Mouse (Mus musculus): ENCODE results near the gene Dzip1l. TPM values are rescaled to one million over a fixed set of nuclear protein-coding genes. Genes with fewer than 3 reads are reported as not detected.

Dzip1l gene
- polyA plus RNA-seq, 1 experiment from 2014 or later: 26.7 TPM

GRCm38 (mm10) chr9:99699752-99700389 is 70.6 kb downstream of the Dzip1l start:
- Histone ChIP-seq H3K27ac (no peak overlapping the region), H3K36me3 (no peaks in the 10 kb centered on the region), H3K4me2 (no peak overlapping the region), H3K9me3 (replicated peaks) (no peaks in the 10 kb centered on the region), H3K27me3 (no peaks in the 10 kb centered on the region), H3K4me1 (no peaks in the 10 kb centered on the region), H3K9ac (no peak overlapping the region), H3K4me3 (replicated peaks) (no peak overlapping the region)
- WGBS: 78% methylated on average over 2 of the region's 2 CpGs
- no peak for ATAC-seq (replicated peaks; ENCODE audit: low FRiP score)

GRCm38 (mm10) chr9:99701187-99701586 is 71.9 kb downstream of the Dzip1l start:
- Histone ChIP-seq H3K27ac (no peak overlapping the region), H3K36me3 (no peaks in the 10 kb centered on the region), H3K4me2 (no peak overlapping the region), H3K4me1 (no peaks in the 10 kb centered on the region), H3K27me3 (no peaks in the 10 kb centered on the region), H3K9me3 (replicated peaks) (no peaks in the 10 kb centered on the region), H3K4me3 (replicated peaks) (no peak overlapping the region), H3K9ac (no peak overlapping the region)
- 84% methylated on average over 2 of the region's 2 CpGs for WGBS
- ATAC-seq (replicated peaks; ENCODE audit: low FRiP score): no peak

- Histone ChIP-seq H3K4me1 (no peaks in the 10 kb centered on the region), H3K36me3 (no peaks in the 10 kb centered on the region), H3K27ac (no peak overlapping the region), H3K27me3 (no peaks in the 10 kb centered on the region), H3K9ac (no peak overlapping the region), H3K4me3 (replicated peaks) (no peak overlapping the region), H3K4me2 (no peak overlapping the region), H3K9me3 (replicated peaks) (no peaks in the 10 kb centered on the region)
- ATAC-seq (replicated peaks; ENCODE audit: low FRiP score): no peak
- 91% methylated on average over 6 of the region's 6 CpGs for WGBS
Observed at GRCm38 (mm10) chr9:99702215-99702614, 72.9 kb downstream of the Dzip1l start.

GRCm38 (mm10) chr9:99703711-99704110 is 74.4 kb downstream of the Dzip1l start:
- H3K4me1 ChIP-seq: no peaks in the 10 kb centered on the region
- WGBS: 80% methylated on average over 6 of the region's 6 CpGs
- no peaks in the 10 kb centered on the region for H3K9me3 ChIP-seq (replicated peaks)
- H3K9ac ChIP-seq: no peak overlapping the region
- H3K4me2 ChIP-seq: no peak overlapping the region
- no peaks in the 10 kb centered on the region for H3K36me3 ChIP-seq
- no peak overlapping the region for H3K27ac ChIP-seq
- no peak for ATAC-seq (replicated peaks; ENCODE audit: low FRiP score)
- H3K4me3 ChIP-seq (replicated peaks): no peak overlapping the region
- no peaks in the 10 kb centered on the region for H3K27me3 ChIP-seq

GRCm38 (mm10) chr9:99706264-99706663 is 77.0 kb downstream of the Dzip1l start:
- WGBS: 92% methylated on average over 6 of the region's 6 CpGs
- Histone ChIP-seq H3K36me3 (no peaks in the 10 kb centered on the region), H3K27me3 (no peaks in the 10 kb centered on the region), H3K4me1 (no peaks in the 10 kb centered on the region), H3K27ac (no peak overlapping the region), H3K4me3 (replicated peaks) (no peak overlapping the region), H3K4me2 (no peak overlapping the region), H3K9ac (no peak overlapping the region), H3K9me3 (replicated peaks) (no peaks in the 10 kb centered on the region)
- ATAC-seq (replicated peaks; ENCODE audit: low FRiP score): no peak

GRCm38 (mm10) chr9:99707425-99708126 is 78.3 kb downstream of the Dzip1l start:
- Histone ChIP-seq H3K4me2 (no peak overlapping the region), H3K9ac (no peak overlapping the region), H3K27ac (no peak overlapping the region), H3K4me3 (replicated peaks) (no peak overlapping the region), H3K36me3 (no peaks in the 10 kb centered on the region), H3K27me3 (no peaks in the 10 kb centered on the region), H3K9me3 (replicated peaks) (no peaks in the 10 kb centered on the region), H3K4me1 (no peaks in the 10 kb centered on the region)
- WGBS: 72% methylated on average over 11 of the region's 11 CpGs
- no peak for ATAC-seq (replicated peaks; ENCODE audit: low FRiP score)

- Histone ChIP-seq H3K27ac (no peak overlapping the region), H3K27me3 (no peaks in the 10 kb centered on the region), H3K4me2 (no peak overlapping the region), H3K9me3 (replicated peaks) (no peaks in the 10 kb centered on the region), H3K9ac (no peak overlapping the region), H3K4me3 (replicated peaks) (no peak overlapping the region), H3K4me1 (no peaks in the 10 kb centered on the region), H3K36me3 (no peaks in the 10 kb centered on the region)
- no peak for ATAC-seq (replicated peaks; ENCODE audit: low FRiP score)
- 86% methylated on average over 22 of the region's 22 CpGs for WGBS
Observed at GRCm38 (mm10) chr9:99709588-99710248, 80.4 kb downstream of the Dzip1l start.

- H3K9ac ChIP-seq: no peak overlapping the region
- H3K4me2 ChIP-seq: no peak overlapping the region
- no peak overlapping the region for H3K27ac ChIP-seq
- H3K4me3 ChIP-seq (replicated peaks): no peak overlapping the region
- no peaks in the 10 kb centered on the region for H3K27me3 ChIP-seq
- 77% methylated on average over 4 of the region's 4 CpGs for WGBS
- no peaks in the 10 kb centered on the region for H3K4me1 ChIP-seq
- H3K36me3 ChIP-seq: no peaks in the 10 kb centered on the region
- H3K9me3 ChIP-seq (replicated peaks): no peaks in the 10 kb centered on the region
- ATAC-seq (replicated peaks; ENCODE audit: low FRiP score): no peak
Observed at GRCm38 (mm10) chr9:99710297-99710696, 81.0 kb downstream of the Dzip1l start.

GRCm38 (mm10) chr9:99717134-99717533 is 87.8 kb downstream of the Dzip1l start, which contains the start of gene Cldn18:
Gene Cldn18 (minus strand): TSS chr9:99717267.
- no peak within 1 kb of the TSS for H3K27ac ChIP-seq
- no peak within 1 kb of the TSS for H3K4me2 ChIP-seq
- no peaks in the 10 kb centered on the region for H3K4me1 ChIP-seq
- H3K36me3 ChIP-seq: no peaks in the 10 kb centered on the region
- no peak for ATAC-seq (replicated peaks; ENCODE audit: low FRiP score)
- 88% methylated on average over 14 of the region's 14 CpGs for WGBS
- no peaks in the 10 kb centered on the region for H3K27me3 ChIP-seq
- no peak within 1 kb of the TSS for H3K4me3 ChIP-seq (replicated peaks)
- H3K9ac ChIP-seq: no peak within 1 kb of the TSS
- no peaks in the 10 kb centered on the region for H3K9me3 ChIP-seq (replicated peaks)

Other genes with a start within 250 kb of the Dzip1l start
- 10.6 and 11.4 TPM in 2 replicates for gene Mras, start 192.1 kb upstream of the Dzip1l start, polyA plus RNA-seq (2015; fragmentation: Nextera tagmentation; extraction: Ambion mirVana)
- 0.30 TPM in 1 of 2 replicates, not detected in the other for gene Nme9, start 178.0 kb upstream of the Dzip1l start, polyA plus RNA-seq (2015; fragmentation: Nextera tagmentation; extraction: Ambion mirVana)
- 23.1 and 23.9 TPM in 2 replicates for gene Armc8, start 60.6 kb upstream of the Dzip1l start, polyA plus RNA-seq (2015; fragmentation: Nextera tagmentation; extraction: Ambion mirVana)
- gene Dbr1, start 53.7 kb upstream of the Dzip1l start, polyA plus RNA-seq (2015; fragmentation: Nextera tagmentation; extraction: Ambion mirVana): 29.0 and 31.6 TPM in 2 replicates
- gene A4gnt, start 17.0 kb upstream of the Dzip1l start, polyA plus RNA-seq (2015; fragmentation: Nextera tagmentation; extraction: Ambion mirVana): 0.44 and 0.51 TPM in 2 replicates
- gene Cldn18, start 87.8 kb downstream of the Dzip1l start, polyA plus RNA-seq (2015; fragmentation: Nextera tagmentation; extraction: Ambion mirVana): not detected in 2 replicates
- gene Sox14, start 246.7 kb downstream of the Dzip1l start, polyA plus RNA-seq (2015; fragmentation: Nextera tagmentation; extraction: Ambion mirVana): not detected in 2 replicates

Data from kidney, embryonic 15.5 days (tissue).